Mouse (Mus musculus) ES-Bruce4 (cell line): ENCODE measurements at regions not wholly inside any gene's neighbourhood (a gene's known extent, or its start where the extent isn't known, plus 50 kb on each side); places are given as distances from the start of the nearest gene placed in this dataset.
"Not testable (repeated sequence)": the region's sequence is repeated elsewhere in the genome, so short reads cannot be mapped to it uniquely, and the experiment has no call there.

Experiments
- CTCF ChIP-seq: IDR thresholded peaks from one replicate; pipeline ENCODE4 v1.8.1; 2011; ENCODE audit warnings: low read depth, low read length
- EP300 ChIP-seq: IDR thresholded peaks from 2 replicates; pipeline ENCODE4 v1.6.1; 2011; ENCODE audit warnings: low read depth, low read length; ENCODE audit not compliant: insufficient read depth
- POLR2A ChIP-seq: IDR thresholded peaks from one replicate; pipeline ENCODE4 v1.8.1; 2011; ENCODE audit warnings: low read length; ENCODE audit not compliant: insufficient read depth

GRCm38 (mm10) chr6:60646983-60647617 is 182.6 kb downstream of the Snca start:
- not testable (repeated sequence) for TF ChIP-seq CTCF, POLR2A, EP300
